Mouse (Mus musculus) olfactory bulb, adult 2 months (tissue): Measurements from ENCODE around the gene Apc2.

Experiments
- CTCF ChIP-seq: fragments of 200-500 bp; IDR thresholded peaks from 2 replicates; pipeline ENCODE4 v1.5.1; 2012; ENCODE audit warnings: low read depth, mild to moderate bottlenecking, low read length, moderate library complexity; ENCODE audit not compliant: insufficient read depth
- POLR2A ChIP-seq: fragments of 200-500 bp; IDR thresholded peaks from 2 replicates; pipeline ENCODE4 v1.6.1; 2012; ENCODE audit warnings: mild to moderate bottlenecking, low read depth, low read length, moderate library complexity; ENCODE audit not compliant: insufficient read depth

DNA sequence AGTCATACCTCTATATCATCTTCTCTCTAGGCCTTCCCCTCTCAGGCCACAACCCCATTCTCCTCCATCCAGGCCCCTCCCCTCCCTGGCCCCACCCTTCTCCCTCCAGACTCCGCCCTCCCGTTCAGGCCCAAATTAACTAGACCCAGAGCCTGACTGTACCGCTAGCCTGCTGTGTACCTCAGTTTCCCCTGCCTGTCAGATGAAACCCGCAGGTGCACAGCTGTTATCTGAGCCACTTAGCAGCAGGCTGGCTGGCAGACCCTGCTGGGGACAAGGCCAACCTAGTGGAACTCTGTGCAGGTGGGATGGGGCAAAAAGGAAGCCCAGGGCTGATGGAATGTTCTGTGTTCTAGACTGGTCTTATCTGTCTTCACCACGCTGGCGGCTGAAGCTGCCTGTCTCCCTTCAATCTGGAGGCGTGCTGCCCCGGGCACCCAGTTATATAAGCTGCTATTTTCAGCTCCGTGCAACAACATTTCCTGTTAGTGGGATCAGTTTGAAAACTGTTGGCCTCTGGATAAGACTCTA is 48.4 kb downstream of the Apc2 start:
- no peak for TF ChIP-seq CTCF
- no peak for TF ChIP-seq POLR2A
